Mouse (Mus musculus) retina, adult 2 months (tissue): ENCODE measurements at regions not wholly inside any gene's neighbourhood (a gene's known extent, or its start where the extent isn't known, plus 50 kb on each side); places are given as distances from the start of the nearest gene placed in this dataset.

Experiments
- DNase-seq: peaks from one replicate; pipeline ENCODE4 v3.0.0-alpha.2; 2012; ENCODE audit warnings: low read depth, low spot score

DNA sequence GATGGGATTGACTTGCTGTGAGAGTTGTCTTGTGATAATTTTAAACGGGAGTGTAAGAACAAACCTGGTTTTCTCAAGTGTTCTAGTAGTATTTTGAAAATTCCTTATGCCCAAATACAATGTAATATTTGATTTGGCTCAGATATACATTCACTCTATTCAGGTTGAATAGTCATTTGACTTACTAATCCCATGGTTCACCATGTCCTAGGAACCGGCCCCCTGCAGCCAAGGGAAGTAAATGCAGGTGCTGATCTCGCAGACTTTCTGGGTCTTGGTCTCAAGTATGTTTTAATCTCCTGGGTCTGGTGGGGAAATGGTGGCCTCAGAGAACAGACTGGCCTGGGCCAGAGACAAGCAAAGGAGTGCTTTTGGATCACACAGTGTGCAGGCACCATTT is 253.2 kb upstream of the Gm5148 start:
- no peak for DNase-seq

DNA sequence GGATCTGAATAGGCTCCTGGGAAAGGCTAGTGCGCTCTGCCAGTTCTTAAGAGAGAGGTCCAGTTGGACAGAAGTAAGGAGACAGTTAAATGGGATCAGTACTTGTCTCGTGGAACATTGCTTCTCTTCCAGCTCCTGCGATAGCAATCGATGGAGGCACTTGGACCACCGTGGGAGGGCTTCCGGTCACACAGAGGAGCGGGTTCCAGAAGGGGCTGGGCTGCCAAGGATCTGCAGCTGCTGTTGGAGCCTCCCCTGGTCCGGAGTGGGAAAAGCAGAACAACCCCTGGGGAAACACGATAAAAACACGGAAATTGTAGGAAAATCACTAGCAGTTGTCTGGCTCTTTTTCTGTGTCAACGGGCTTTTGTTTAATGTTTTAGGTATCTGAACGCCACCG is 252.3 kb upstream of the Gm5148 start:
- DNase-seq, result no peak

DNA sequence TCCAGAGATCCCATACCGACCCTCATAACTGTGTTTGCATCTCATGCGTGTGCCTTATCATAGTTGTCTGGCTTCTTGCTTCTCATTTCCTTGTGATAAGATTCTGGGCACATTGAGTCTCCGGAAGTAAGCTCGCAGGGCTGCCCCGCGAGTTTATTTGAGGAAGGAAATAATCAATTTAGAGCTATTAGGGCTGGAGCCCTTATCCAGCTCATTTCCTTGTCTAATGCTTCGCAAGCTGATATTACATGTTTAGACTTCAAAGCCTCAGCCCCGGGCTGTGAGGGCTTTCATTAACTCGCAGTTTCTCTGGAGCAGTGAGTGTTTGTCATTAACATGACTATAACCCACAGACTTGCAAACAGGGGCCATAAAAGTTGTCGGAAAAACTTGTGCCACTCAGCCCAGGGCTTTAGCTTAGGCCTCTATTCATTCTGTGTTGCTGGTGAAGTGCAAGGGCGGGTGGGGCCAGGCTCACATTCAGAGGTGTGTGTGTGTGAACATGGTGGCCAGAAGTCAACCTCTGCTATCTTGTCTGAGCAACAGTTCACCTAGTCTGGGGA is 251.0 kb upstream of the Gm5148 start:
- no peak for DNase-seq

DNA sequence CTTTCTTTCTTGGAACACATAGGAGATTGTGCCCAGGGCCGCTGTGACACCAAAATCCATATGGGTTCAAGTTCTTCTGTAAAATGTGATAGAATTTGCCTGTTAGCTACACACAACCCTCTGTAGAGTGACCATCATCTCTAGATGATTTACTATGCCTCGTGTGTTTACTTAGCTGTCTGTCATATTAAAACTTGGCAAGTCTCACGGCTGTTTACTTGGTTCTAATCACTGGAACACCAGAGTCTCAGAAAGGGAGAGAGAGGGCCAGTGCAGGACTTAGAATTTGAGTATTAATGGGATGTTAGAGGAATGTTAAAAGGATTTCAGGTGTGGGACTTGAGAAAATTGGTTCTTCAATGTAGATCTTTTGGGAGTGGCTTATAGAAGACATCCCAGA is 248.6 kb upstream of the Gm5148 start:
- DNase-seq, result no peak

DNA sequence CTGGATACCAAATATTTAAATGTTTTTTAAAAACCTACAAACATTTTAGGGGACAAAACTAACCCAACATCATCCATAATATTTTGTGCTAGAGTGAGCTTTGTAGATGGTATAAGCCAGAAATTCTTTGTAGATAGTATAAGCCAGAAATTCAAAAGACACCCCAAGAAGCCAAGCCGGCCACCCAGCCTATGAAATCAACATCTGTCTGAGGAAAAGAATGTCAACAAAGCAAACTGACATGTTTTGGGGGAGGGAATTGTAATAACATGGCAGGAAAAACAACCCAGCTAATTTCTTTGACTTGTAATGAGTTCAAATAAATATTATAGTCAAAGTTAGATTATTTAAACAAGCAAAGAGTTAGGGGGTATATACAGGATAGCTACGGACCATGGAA is 246.9 kb upstream of the Gm5148 start:
- no peak for DNase-seq

DNA sequence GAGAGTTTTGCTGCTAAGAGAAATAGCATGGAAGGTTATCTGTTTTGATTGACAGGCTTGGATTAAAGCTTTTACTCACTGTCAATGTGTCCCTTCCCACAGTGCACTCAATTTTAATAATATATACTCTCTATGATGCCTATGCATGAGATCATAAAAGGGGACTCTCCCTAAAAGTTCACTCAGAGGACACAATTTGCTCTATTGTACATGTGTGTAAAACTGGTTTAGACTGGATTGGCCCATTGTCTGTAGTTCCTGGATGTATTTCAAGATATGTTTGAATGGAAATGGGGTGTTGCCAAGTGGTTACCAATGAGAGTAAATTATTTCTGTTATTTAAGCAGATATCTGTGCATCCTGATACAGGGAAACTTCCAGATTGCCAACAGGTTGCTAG is 244.4 kb upstream of the Gm5148 start:
- DNase-seq, result no peak

DNA sequence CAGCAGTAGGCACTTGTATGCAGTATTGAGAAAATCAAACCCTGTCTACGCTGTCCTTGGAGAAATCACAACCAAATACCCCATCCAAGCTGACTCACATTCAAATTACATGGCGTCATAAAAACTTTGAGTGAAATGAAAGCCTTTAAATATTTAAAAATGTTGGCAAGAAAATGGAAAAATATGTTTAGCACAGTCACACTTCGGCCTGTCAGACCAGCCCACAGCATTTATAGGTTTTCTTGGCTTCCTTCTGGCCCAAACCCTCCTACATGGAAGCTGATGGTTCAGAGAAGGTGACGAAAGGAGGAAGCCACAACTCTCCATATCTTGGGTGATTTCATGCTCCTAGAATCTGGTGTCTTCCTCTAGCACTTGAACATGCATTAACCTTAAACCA is 240.9 kb upstream of the Gm5148 start:
- no peak for DNase-seq

DNA sequence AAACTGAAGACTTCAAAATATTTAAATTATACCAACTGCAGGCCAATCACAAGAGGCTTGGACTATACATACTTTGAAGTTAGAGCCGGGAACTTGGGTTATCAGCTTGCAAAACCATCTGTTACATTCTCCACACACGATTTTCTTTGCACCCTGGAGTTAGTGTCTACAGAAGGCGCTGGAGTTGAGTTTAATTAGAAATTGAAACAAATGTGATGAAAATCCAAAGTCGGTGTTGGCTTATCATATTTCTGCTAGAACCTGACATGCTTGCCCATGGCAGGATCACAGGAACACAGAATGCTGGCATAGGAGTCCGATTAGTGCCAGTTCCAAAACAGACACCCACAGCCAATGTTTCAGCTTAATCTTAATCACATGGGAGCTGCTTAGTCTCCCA is 239.8 kb upstream of the Gm5148 start:
- DNase-seq, result no peak

DNA sequence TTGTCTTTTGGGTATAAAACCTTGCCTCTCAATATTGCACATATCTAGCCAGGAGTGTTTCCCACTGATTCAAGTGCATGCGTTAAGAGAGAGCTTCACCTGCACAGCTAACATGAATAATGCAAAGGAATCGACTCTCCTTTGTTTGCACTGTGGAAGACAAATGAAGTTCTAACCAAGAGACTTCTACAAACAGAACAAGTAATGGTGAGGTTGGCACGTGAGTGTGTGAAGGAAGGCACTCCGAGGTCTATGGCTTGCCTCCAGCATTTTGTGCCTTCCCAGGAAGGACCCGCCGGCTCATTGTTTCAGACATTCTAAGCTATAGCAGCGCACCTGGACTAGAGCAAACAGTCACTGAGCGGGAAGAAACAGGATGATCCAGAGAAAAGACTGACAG is 238.5 kb upstream of the Gm5148 start:
- DNase-seq, result no peak

DNA sequence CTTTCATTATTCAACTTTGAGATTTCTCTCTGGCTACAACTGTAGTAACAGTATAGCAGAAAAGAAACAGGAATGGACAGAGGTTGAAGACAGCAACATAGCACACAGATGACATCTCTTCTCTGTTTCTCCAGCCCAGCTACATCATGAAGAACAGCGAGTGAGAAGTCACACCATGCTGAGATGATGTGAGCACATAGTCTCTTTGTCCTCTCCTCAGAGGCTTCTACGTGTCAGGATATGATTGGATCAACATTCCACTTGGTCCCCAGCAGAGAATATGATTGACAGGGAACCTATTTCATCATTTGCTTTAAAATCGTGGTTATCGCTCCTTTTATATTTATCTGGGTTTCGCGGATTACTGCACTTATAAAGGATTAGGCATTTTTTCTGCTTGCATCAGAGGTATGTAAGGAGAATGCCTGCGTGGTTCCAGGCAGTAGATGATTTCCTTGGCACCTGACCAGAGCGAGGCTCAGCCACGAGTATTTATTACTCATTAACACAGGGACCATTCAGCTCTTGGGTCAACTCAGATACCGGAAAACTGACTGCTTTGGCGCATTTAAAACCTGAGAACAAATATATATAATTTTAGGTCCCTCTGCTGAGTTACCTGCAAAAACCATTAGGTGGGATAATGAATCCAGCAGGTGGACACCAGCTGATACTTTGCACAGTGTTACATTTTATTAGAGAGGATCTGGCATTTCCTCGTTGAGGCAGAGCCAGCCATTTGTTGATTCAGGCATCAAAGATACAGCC is 237.9 kb upstream of the Gm5148 start:
- DNase-seq, result no peak

DNA sequence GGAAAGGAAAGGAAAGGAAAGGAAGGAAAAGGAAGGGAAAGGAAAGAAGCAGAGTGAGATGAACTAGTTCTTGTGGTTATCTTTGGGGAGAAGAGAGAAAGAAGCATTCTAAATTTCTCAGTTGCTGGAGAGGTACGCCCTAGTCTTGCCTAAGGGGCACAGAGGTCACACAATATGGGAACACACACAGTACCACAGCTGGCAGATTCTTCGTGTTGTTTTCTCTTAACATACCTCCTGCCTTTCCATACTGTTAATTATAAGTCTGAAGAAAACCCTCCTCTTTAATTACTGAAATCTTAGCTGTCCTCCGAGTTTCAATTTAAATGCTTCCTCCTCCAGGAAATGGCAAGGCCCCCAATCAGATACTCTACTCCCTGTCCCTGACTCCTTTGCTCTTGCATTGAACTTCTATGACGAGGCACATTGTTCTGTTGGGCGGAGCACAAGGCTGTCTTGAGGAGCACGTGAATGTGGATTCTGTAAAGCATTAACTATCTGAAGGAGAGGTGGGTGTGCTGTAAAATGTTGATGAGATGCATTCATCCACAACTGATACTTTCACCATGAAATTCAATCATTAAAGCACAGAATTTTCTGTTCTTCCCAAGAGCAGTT is 234.2 kb upstream of the Gm5148 start:
- DNase-seq, result no peak

DNA sequence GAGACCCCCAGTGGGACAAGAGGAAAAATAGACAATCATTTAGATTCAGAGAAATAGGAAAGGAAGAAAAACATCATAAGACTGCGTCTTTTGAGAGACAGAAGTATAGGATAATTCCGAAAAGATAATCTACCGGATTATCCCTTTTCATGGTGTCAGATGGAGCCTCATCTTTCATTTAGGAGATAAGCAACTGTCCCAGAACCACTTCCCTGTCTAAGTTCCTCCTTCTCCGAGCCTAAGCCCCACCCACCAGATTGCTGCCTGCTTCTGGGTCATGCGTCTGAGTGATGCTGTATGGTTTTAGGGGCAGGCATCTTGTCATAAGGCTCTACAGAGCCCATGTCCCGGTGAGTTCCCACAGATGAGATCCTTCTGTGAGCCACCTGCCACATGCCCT is 232.3 kb upstream of the Gm5148 start:
- no peak for DNase-seq

DNA sequence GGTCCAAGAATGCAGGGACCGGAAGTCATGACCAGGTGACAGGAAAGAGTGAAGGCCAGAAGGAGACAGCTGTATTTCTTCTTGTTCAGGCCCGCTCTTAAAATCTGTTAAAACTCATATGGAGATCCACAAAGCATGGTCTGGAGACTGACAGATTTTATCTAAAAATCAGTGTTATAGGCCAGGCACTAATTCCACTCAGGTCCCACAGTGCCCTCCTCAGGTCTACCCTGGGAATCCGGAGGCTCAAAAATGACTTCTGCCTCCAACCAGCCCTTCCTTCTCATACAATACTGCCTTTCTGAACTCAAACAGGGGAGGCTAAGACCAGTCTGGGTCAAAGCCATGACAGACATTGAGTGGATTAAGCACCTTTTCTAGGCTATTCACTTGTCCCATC is 228.6 kb upstream of the Gm5148 start:
- DNase-seq, result no peak

DNA sequence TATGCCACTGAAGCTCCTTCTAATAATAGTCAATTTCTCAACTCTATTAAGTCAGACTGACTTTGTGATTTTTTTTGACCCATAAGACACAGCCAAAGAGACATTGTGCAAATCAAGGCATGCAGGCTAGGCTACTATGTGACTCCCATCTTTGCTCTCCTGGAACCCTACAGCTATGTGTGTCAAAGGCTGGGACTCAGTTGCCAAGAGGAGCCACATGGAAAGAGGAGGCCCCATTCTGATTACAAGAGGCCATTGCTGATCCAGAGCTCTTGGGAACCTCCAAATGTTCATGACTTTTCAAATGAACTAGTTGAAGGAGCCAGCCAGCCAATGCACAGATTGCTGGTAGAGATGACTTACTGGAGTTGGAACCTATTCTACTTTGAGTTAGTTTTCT is 228.0 kb upstream of the Gm5148 start:
- DNase-seq, result no peak

DNA sequence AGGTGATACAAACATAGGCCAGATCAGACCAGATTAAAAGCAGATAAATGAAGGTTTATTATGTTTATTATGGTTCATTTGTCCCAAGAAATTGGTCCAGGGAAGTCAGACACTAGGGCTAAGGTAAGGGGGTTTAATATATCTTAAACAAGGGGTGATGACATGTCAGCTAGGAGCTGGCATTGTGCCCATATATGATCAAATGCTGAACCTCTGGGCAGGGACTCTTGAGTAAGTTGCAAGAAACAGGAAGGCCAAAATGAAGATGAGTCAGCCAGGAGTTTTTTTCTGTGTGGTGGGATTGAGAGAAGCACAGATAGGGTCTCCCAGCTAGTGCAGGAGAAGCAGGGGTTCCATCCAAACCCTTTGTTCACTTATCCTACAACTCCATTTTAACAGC is 219.4 kb upstream of the Gm5148 start:
- DNase-seq, result no peak

DNA sequence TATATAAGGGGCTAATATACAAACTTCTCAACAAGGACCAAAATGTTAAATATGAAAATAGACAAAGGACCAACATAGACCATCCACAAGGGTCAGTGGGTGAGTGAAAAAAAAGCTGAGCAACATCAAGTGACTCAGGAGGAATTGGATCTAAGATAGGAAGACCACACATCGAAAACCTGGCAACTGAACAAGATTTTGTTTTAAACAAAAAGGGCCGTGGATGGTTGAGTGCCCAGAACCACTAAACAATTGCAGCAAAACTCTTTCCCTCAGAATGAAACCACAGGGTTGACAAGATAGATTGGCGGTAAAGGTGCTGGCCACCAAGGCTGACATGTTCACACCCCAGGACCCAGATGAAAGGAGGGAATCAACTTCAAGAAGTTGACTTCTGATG is 215.7 kb upstream of the Gm5148 start:
- DNase-seq, result no peak

DNA sequence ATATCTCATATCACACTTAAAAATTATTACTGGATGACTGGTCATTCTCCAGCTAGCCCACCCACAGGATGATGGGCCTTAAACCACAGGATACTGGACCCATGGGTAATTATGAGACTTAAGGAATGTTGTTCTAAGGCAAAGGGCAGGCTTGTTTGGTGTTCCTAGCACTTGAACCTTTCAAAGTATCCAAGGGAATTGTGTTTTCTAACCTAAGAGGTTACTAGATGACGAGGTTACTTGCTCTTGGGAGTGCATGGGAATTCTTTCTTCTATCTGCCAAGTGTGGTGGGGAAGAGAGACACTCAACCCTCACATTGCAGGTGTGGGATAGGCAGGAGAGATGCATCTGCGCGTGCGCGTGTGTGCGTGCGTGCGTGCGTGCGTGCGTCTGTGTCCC is 214.6 kb upstream of the Gm5148 start:
- no peak for DNase-seq

DNA sequence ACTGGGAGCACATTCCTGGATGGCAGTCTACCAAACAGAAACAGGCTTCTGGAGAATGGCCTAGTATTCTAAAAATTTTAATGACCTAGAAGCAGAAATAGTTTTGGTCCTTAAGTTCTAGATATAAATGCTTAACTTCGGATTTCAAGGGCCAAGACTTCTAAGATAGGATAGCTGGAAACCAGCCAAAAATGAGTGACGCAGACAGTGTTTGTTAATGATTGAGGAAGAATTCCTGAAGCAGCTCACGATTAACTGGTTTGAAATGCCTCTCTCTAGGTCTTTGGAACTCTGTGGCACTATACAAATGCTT is 213.9 kb upstream of the Gm5148 start:
- no peak for DNase-seq

DNA sequence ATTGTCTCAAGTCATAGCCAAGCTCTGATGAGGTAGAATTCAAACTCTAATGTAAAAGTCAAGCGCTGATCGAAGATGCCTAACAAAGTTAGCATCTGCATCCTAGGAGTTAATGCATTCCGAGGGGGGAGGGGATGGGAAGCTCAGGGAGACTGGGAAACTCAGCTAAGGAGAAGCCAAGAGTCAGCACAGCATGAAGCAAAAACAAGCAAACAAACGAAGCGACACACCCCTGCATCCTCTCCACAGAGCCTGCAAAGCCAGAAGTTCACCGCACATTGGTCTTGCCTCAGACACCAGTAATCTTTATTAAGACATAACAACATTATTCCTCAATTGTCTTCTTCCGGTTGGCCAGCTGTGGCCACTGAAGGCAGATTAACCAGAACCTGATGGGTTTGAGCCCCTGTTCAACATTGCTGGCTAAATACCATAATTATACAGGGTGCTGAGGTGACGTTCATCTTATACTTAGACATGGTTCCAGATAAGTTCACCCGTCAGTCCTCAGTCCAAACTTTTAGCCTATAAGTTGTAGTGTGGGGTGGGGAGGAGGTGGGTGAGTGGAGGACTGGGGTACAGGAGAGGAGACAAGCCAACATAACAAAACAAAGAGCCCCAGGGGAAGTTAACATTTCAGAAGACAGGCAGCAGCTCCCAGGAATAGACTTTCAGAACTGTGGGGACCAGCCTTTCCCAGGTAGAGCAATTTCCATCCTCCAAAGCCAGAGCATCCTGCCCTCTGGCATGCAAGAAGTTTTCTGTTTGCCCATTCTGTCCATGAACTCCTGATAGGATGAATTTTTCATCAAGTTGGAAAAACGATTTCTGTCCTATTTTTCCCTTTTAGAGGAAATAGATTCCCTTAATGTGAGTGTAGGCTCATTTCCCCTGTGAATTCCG is 213.3 kb upstream of the Gm5148 start:
- no peak for DNase-seq

DNA sequence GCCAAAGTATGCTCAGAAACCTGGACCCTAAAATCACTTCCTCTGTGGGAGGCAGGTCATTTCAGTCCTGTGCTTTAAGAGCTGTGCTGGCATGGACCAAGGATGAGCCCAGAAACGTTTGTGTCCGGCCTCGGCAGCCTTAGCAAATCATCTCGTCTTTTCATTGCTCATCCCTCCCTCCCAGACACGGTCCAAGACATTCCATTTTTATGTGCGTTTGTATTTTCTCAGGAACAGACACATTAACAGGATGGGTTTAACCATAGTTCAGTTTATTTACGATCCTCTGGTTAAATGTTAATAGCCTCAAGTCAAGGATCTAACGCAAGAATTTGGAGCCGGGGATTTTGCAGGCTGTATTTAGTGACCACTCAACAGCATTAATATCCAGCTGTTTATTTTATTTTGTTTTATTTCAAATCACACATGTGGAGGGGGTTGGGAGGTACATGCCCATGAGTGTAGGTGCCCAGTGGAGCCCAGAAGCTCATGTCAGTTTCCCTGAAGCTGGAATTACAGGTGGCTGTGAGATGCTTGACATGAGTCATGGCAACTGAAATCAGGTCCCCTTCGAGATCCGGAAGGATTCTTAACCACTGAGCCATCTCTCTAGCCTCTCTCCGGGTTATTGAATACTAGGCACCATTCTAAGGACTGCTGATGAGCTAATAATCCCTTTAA is 212.1 kb upstream of the Gm5148 start:
- no peak for DNase-seq

DNA sequence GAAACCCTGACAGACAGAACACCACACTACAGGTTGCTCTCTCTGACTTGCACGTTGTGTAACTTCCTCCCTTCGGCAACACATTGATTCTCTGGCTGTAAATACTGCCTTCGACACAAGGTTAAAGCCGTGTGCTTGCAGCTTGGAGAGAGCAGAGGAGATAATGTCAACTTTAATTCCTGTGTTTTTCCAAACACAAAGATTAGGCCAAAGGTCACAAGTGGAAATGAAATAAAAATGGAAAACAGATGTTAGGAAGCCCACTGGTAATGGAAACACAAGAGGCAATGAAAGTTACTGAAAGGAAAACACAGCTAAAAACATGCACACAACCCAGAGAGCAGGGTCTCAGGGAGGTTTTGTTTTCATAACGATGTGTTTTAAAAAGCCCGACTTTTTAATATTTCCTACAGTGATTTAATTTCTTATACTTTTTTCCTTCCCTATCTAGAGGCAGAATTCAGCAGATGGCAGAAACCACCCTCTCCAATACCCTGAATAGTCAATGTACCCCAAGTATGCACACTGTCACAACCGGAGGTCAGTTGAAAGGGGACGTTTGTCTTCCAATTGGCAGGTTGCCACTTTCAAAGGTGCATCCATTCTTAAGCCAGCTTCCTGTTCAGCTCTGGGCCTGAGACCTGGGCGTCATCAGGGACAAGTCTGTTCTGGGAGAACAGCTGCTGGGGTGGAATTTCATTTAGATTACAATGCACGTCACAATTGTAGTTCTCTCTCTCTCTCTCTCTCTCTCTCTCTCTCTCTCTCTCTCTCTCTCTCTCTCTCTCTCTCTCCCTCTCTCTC is 210.8 kb upstream of the Gm5148 start:
- no peak for DNase-seq
